Mouse (Mus musculus) G1E (cell line): ENCODE measurements at regions not wholly inside any gene's neighbourhood (a gene's known extent, or its start where the extent isn't known, plus 50 kb on each side); places are given as distances from the start of the nearest gene placed in this dataset.
"Not testable (repeated sequence)": the region's sequence is repeated elsewhere in the genome, so short reads cannot be mapped to it uniquely, and the experiment has no call there.

Experiments
- ATAC-seq: 2 replicates; pipeline ENCODE4 v1.8.0; 2016; ENCODE audit warnings: mild to moderate bottlenecking; ENCODE audit not compliant: insufficient number of reproducible peaks, poor library complexity, low FRiP score, severe bottlenecking; ENCODE audit errors: extremely low read depth
- DNase-seq: peaks from one replicate; pipeline ENCODE4 v3.0.0; 2012; ENCODE audit warnings: low spot score
- H3K27me3 ChIP-seq: 2 replicates; pipeline ENCODE4 v1.6.1; 2012; ENCODE audit warnings: mild to moderate bottlenecking, low read length, inconsistent platforms; ENCODE audit not compliant: insufficient read depth
- H3K36me3 ChIP-seq: replicated peaks from 2 replicates; pipeline ENCODE3; 2012; ENCODE audit warnings: mild to moderate bottlenecking, inconsistent platforms
- H3K4me1 ChIP-seq: 2 replicates; pipeline ENCODE4 v1.6.1; 2012; ENCODE audit warnings: low read depth, low read length, inconsistent platforms, mixed read lengths; ENCODE audit not compliant: insufficient read depth
- H3K4me3 ChIP-seq: 2 replicates; pipeline ENCODE4 v1.5.1; 2012; ENCODE audit warnings: low read depth, mild to moderate bottlenecking, inconsistent platforms, low read length, moderate library complexity, mixed read lengths
- H3K9me3 ChIP-seq: replicated peaks from 2 replicates; pipeline ENCODE4 v1.6.1; 2012; ENCODE audit warnings: inconsistent platforms
- CTCF ChIP-seq: IDR thresholded peaks from 2 replicates; pipeline ENCODE4 v1.5.1; 2012; ENCODE audit warnings: low read depth, low read length, inconsistent platforms, mixed read lengths
- GATA1 ChIP-seq: IDR thresholded peaks from 2 replicates; pipeline ENCODE4 v1.6.1; 2012; ENCODE audit warnings: borderline replicate concordance, low read length, inconsistent platforms, mixed read lengths
- GATA2 ChIP-seq: IDR thresholded peaks from 2 replicates; pipeline ENCODE4 v1.6.1; 2012; ENCODE audit warnings: low read depth, low read length, inconsistent platforms, borderline replicate concordance
- POLR2AphosphoS5 ChIP-seq: IDR thresholded peaks from 2 replicates; pipeline ENCODE4 v1.6.1; 2012; ENCODE audit warnings: low read depth, low read length, inconsistent platforms; ENCODE audit not compliant: insufficient replicate concordance
- TAL1 ChIP-seq: conservative IDR thresholded peaks from 2 replicates; pipeline ENCODE4 v1.6.1; 2012; ENCODE audit warnings: low read depth, low read length, inconsistent platforms, mixed read lengths

DNA sequence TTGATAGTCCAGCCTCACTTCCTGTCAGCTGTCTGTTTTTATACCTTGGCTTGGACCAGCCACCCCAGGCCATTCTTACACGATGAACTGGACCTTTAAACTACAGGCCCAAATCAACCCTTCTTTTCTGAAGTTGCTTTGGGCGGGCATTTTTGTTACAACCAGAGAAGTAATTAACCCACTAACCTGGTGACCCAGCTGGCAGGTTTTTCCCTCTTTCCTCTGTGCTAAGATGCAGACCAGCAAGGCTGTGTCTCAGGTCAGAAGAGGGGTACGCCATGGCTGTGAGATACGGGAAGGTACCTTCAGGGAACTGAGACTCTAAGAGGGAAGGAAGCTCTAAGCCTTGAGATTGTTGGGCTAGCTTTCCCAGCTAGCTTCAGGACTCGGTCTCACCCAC is 105.7 kb upstream of the Klf3 start:
- TF ChIP-seq GATA1 (no peak), GATA2 (no peak), CTCF (no peak), POLR2AphosphoS5 (no peak), TAL1 (no peak)
- H3K36me3 ChIP-seq = no peaks in the 10 kb centered on the region

DNA sequence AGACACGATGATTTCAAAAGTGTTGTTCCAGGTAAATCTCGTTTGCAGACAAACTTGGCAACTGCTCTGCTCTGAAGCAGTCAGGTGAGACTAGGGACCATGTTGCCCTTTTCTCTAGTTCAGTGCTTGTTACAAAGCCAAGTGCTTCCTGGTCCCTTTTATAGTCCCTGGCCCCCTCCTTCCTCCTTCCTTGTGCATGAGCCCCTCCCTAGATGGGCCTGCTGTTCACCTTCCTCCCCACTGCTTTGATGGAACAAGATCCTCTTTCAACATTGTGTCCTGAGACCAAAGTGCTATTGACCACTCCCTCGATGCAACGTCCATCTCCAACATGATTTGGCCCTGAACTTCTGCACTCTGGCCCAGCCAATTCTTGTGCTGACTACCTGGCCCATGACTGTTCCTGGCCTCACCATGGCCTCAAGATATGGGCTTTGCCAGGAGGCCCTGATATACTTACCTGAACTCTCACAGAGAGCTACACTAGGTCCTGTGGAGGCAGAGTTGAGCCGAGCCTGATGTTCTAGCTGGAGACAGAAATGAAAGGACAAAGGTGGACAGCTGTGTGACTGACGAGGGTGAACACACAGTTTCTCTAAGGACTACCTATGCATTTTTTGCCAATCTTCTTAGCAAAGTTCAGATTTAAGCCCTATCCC is 104.6 kb upstream of the Klf3 start:
- Histone ChIP-seq H3K36me3 (no peaks in the 10 kb centered on the region), H3K9me3 (no peaks in the 10 kb centered on the region), H3K4me3 (no peak overlapping the region), H3K27me3 (no peaks in the 10 kb centered on the region), H3K4me1 (peaks cover 21% of the 10 kb centered on the region)
- ATAC-seq = no peak
- no peak for DNase-seq
- no peak for TF ChIP-seq GATA1

More for the DNA sequence above, 105.7 kb upstream of the Klf3 start:
- Histone ChIP-seq H3K9me3 (no peaks in the 10 kb centered on the region), H3K4me1 (peaks cover 27% of the 10 kb centered on the region), H3K27me3 (no peaks in the 10 kb centered on the region), H3K4me3 (no peak overlapping the region)
- DNase-seq (no peak), ATAC-seq (no peak)

DNA sequence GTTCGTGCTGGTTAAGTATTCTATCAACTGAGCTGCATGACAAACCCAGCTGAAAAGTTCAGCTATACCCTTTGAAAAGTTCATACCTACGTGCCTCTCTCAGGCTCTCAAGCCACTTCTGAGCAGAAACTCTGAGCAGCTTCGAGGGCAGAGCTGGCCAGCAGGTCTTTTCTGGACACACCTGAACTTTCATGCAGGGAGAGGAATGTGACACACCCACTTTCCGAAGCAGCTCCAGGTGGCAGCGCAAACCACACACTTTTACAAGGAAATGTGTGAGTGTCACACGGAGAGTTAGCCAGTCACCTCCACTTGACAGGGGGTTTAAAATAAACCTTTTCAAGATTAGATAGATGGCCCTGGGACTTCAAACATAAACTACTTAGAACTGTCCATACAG is 103.2 kb upstream of the Klf3 start:
- no peak for DNase-seq

DNA sequence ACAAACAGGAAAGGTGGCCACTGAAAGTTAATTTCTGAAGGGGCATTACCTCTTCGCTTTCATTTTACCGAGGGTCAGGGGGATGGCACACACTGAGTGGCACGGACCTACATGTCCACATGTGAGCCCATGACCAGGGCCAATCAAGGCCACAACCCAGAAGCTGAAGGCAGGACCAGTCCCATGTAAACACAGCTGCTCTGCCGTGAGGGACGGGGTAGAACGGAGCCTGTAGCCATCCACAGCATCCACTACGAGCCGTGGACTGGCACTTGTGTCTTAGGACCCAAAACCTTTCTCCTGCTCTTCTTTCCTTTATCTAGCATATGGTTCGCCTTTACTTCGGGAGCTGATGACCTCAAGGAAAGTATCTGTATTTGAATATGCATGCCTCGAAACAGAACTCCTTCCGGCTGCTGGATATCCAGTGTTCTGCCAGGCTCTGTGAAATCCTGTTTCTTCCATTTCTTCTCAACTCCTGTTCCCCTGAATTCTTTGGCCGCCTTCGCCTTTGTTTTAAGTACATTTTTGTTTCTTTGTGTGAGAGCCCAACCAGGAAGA is 101.9 kb upstream of the Klf3 start:
- peaks cover 17% of the 10 kb centered on the region for H3K4me1 ChIP-seq
- H3K27me3 ChIP-seq = no peaks in the 10 kb centered on the region
- H3K9me3 ChIP-seq = no peaks in the 10 kb centered on the region
- H3K4me3 ChIP-seq = no peak overlapping the region
- ATAC-seq = no peak
- TF ChIP-seq TAL1 (no peak), POLR2AphosphoS5 (no peak), GATA1 (no peak), GATA2 (no peak), CTCF (no peak)
- no peaks in the 10 kb centered on the region for H3K36me3 ChIP-seq
- no peak for DNase-seq

More for the DNA sequence above, 103.2 kb upstream of the Klf3 start:
- H3K4me3 ChIP-seq = no peak overlapping the region
- H3K4me1 ChIP-seq = peaks cover 17% of the 10 kb centered on the region
- ATAC-seq = no peak
- H3K9me3 ChIP-seq = no peaks in the 10 kb centered on the region
- TF ChIP-seq GATA1 (no peak), TAL1 (no peak), POLR2AphosphoS5 (no peak), CTCF (no peak), GATA2 (no peak)
- no peaks in the 10 kb centered on the region for H3K27me3 ChIP-seq
- H3K36me3 ChIP-seq = no peaks in the 10 kb centered on the region

DNA sequence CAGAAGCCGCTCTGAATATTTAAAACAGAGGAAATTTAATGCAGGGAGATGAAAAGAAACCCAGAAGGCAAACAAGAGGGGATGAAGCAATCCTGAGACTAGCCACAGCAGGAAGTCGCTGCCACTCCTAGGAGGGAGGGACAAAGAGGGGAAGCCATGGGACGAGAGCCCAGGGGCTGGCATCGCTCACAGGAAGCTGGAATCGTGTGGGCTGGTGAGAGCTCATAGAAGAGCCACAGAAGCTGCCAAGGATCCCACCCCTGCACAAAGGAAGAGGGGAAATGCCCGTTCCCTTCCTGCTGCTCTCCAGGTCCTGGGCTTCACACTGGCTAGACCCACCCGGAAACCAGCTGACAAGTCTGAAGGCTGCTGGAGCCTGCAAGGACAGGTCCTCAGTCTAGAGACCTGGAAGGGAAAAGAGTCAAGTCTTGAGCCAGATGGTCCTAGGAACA is 101.4 kb upstream of the Klf3 start:
- peaks cover 17% of the 10 kb centered on the region for H3K4me1 ChIP-seq
- no peaks in the 10 kb centered on the region for H3K36me3 ChIP-seq
- H3K27me3 ChIP-seq = no peaks in the 10 kb centered on the region
- no peak for TF ChIP-seq GATA2
- TF ChIP-seq GATA1 = no peak
- TF ChIP-seq POLR2AphosphoS5 = no peak
- TF ChIP-seq TAL1 = no peak
- no peak for TF ChIP-seq CTCF
- ATAC-seq (no peak), DNase-seq (no peak)
- H3K4me3 ChIP-seq = no peak overlapping the region
- no peaks in the 10 kb centered on the region for H3K9me3 ChIP-seq

DNA sequence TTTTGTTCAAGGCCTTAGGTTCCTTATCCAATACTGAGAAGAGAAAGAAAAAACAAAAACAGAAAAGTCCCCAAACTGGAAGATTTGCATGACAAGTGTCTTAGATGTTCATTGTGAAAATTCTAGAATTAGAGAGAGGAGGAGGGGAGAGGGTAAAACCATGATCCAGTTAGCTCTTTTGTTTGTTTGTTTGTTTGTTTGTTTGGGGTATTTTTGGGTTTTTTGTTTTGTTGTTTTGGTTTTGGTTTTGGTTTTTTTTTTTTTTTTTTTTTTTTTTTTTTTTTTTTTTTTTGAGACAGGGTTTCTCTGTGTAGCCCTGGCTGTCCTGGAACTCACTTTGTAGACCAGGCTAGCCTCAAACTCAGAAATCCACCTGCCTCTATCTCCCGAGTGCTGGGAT is 100.8 kb upstream of the Klf3 start:
- peaks cover 17% of the 10 kb centered on the region for H3K4me1 ChIP-seq
- not testable (repeated sequence) for H3K4me3 ChIP-seq, H3K27me3 ChIP-seq, ATAC-seq, H3K36me3 ChIP-seq, DNase-seq, H3K9me3 ChIP-seq
